Comparison of ENCODE assay signal across 13 mouse cellular contexts in genomic region chr5:123080041-123080440, GRCm38 (mm10). TPM values are rescaled to one million over a fixed set of nuclear protein-coding genes. Genes with fewer than 3 reads are reported as not detected.
DNase-seq lines count a peak whose midpoint lies in the region; ATAC-seq lines count a peak whose summit lies in the region.
"Had no signal": no experiment of that assay in that cellular context is flagged by ENCODE, and none has a peak within 500 bp of the region (broad histone marks: within the 10 kb centered on the region; RNA-seq: fewer than 3 reads in every experiment).

No protein-coding gene starts in this region.

- H3K9ac ChIP-seq in heart, embryonic 15.5 days = no peak overlapping the region
- no peak overlapping the region for H3K9ac ChIP-seq in embryonic facial prominence, embryonic 11.5 days (replicated peaks; ENCODE audit: low read length)
- H3K9ac ChIP-seq: neural tube, embryonic 15.5 days had no signal

- 54% methylated on average over 8 of the region's 8 CpGs for WGBS in heart, embryonic 15.5 days
- WGBS in embryonic facial prominence, embryonic 11.5 days = 56% methylated on average over 8 of the region's 8 CpGs
- WGBS in limb, embryonic 10.5 days = 42% methylated on average over 8 of the region's 8 CpGs

- H3K36me3 ChIP-seq in heart, embryonic 15.5 days = no peaks in the 10 kb centered on the region
- H3K36me3 ChIP-seq in embryonic facial prominence, embryonic 11.5 days (replicated peaks; ENCODE audit: control insufficient read depth, insufficient read depth, low read depth, low read length) = no peaks in the 10 kb centered on the region
- H3K36me3 ChIP-seq in limb, embryonic 10.5 days = no peaks in the 10 kb centered on the region
- H3K36me3 ChIP-seq: neural tube, embryonic 15.5 days had no signal

- ATAC-seq in heart, embryonic 15.5 days (replicated peaks; ENCODE audit: insufficient number of reproducible peaks, insufficient read depth, low FRiP score, low read depth) = no peak
- ATAC-seq in embryonic facial prominence, embryonic 11.5 days (replicated peaks; ENCODE audit: insufficient number of reproducible peaks, low FRiP score, low TSS enrichment, low read depth) = no peak

- no peak for DNase-seq in heart, adult 11 months
- DNase-seq in R1 (ENCODE audit: low read depth, low spot score) = peak; percentile 50
- DNase-seq in embryonic facial prominence, embryonic 11.5 days (ENCODE audit: low spot score) = peak; percentile 41
- DNase-seq in limb, embryonic 10.5 days (ENCODE audit: low spot score) = peak; percentile 46
- no peak for DNase-seq in cerebellum, adult 9-10 months
- no peak for DNase-seq in frontal cortex, postnatal 14 days (ENCODE audit: low spot score in 2 of 2)
- DNase-seq in retina, postnatal 1 day = no peak
- DNase-seq: adrenal gland, postnatal 14 days; cerebellum, postnatal 36 days; lung, postnatal 14 days had no signal

- peak overlapping the region; percentile 4; the same call in 1 of the 2 replicates for H3K4me2 ChIP-seq in heart, embryonic 15.5 days
- no peak overlapping the region for H3K4me2 ChIP-seq in embryonic facial prominence, embryonic 11.5 days (ENCODE audit: low read depth, low read length)
- H3K4me2 ChIP-seq: neural tube, embryonic 15.5 days had no signal

- peak overlapping the region; percentile 68 for H3K27ac ChIP-seq in heart, embryonic 15.5 days
- H3K27ac ChIP-seq in embryonic facial prominence, embryonic 11.5 days (replicated peaks; ENCODE audit: low read depth, low read length) = no peak overlapping the region
- peak overlapping the region; percentile 47; the same call in 1 of the 2 replicates for H3K27ac ChIP-seq in limb, embryonic 10.5 days
- H3K27ac ChIP-seq: neural tube, embryonic 15.5 days had no signal

- H3K9me3 ChIP-seq in heart, embryonic 15.5 days (replicated peaks) = no peaks in the 10 kb centered on the region
- H3K9me3 ChIP-seq in embryonic facial prominence, embryonic 11.5 days (replicated peaks; ENCODE audit: control insufficient read depth, low read length) = no peaks in the 10 kb centered on the region
- H3K9me3 ChIP-seq in limb, embryonic 10.5 days (replicated peaks) = no peaks in the 10 kb centered on the region
- H3K9me3 ChIP-seq: neural tube, embryonic 15.5 days had no signal

- no peak overlapping the region for H3K4me3 ChIP-seq in heart, embryonic 15.5 days
- no peak overlapping the region for H3K4me3 ChIP-seq in embryonic facial prominence, embryonic 11.5 days (ENCODE audit: low read depth, low read length)
- no peak overlapping the region for H3K4me3 ChIP-seq in limb, embryonic 10.5 days
- H3K4me3 ChIP-seq: neural tube, embryonic 15.5 days had no signal

- H3K4me1 ChIP-seq in heart, embryonic 15.5 days (replicated peaks) = peaks cover 31% of the 10 kb centered on the region
- H3K4me1 ChIP-seq in embryonic facial prominence, embryonic 11.5 days (ENCODE audit: control insufficient read depth, insufficient read depth, low read length) = peaks cover 2% of the 10 kb centered on the region; the same call in 1 of the 2 replicates
- peaks cover 49% of the 10 kb centered on the region for H3K4me1 ChIP-seq in limb, embryonic 10.5 days

- H3K27me3 ChIP-seq in heart, embryonic 15.5 days = no peaks in the 10 kb centered on the region
- H3K27me3 ChIP-seq in embryonic facial prominence, embryonic 11.5 days (ENCODE audit: control insufficient read depth, insufficient read depth, low read length) = no peaks in the 10 kb centered on the region
- no peaks in the 10 kb centered on the region for H3K27me3 ChIP-seq in limb, embryonic 10.5 days (ENCODE audit: low read depth, poor library complexity, severe bottlenecking)
- H3K27me3 ChIP-seq: neural tube, embryonic 15.5 days had no signal

RNA-seq across cellular contexts. Expression of gene Tmem120b, which starts 11.8 kb away (rescaled TPM):
- polyA plus RNA-seq in heart, embryonic 15.5 days (2015; fragmentation: Nextera tagmentation; extraction: Ambion mirVana) = 11.3 and 13.0 TPM in 2 replicates
- 7.2 and 7.9 TPM in 2 replicates for polyA plus RNA-seq in embryonic facial prominence, embryonic 11.5 days (2014; fragmentation: Nextera tagmentation; extraction: Ambion mirVana)
- 9.7 and 12.4 TPM in 2 replicates for polyA plus RNA-seq in limb, embryonic 10.5 days (2016; fragmentation: Nextera tagmentation; extraction: Ambion mirVana)

RNA-seq across cellular contexts. Expression of gene Morn3, which starts 33.2 kb away (rescaled TPM):
- polyA plus RNA-seq in heart, embryonic 15.5 days (2015; fragmentation: Nextera tagmentation; extraction: Ambion mirVana) = not detected in 2 replicates
- 0.91 TPM in 1 of 2 replicates, not detected in the other for polyA plus RNA-seq in embryonic facial prominence, embryonic 11.5 days (2014; fragmentation: Nextera tagmentation; extraction: Ambion mirVana)
- polyA plus RNA-seq in limb, embryonic 10.5 days (2016; fragmentation: Nextera tagmentation; extraction: Ambion mirVana) = not detected in 2 replicates
- polyA plus RNA-seq: spleen, adult 2 months had no signal

RNA-seq across cellular contexts. Expression of gene Rhof, which starts 52.5 kb away (rescaled TPM):
- polyA plus RNA-seq in heart, embryonic 15.5 days (2015; fragmentation: Nextera tagmentation; extraction: Ambion mirVana) = 1.5 and 3.1 TPM in 2 replicates
- polyA plus RNA-seq in embryonic facial prominence, embryonic 11.5 days (2014; fragmentation: Nextera tagmentation; extraction: Ambion mirVana) = 1.6 and 2.0 TPM in 2 replicates
- polyA plus RNA-seq in limb, embryonic 10.5 days (2016; fragmentation: Nextera tagmentation; extraction: Ambion mirVana) = 1.8 and 2.0 TPM in 2 replicates

Comparison
In these comparisons a context has a peak if more than half of its experiments do, and no peak if none do; other contexts are left out.
1. DNase-seq: peak in R1 (single experiment), embryonic facial prominence, embryonic 11.5 days (single experiment) and limb, embryonic 10.5 days (single experiment); none in heart, adult 11 months (single experiment), cerebellum, adult 9-10 months (single experiment), frontal cortex, postnatal 14 days (0 of 2) and retina, postnatal 1 day (single experiment).